Mouse (Mus musculus): ENCODE results near the gene Gabrr3. TPM values are rescaled to one million over a fixed set of nuclear protein-coding genes. Genes with fewer than 3 reads are reported as not detected.

Gabrr3 gene
- polyA plus RNA-seq, 1 experiment from 2014 or later, result not detected

DNA sequence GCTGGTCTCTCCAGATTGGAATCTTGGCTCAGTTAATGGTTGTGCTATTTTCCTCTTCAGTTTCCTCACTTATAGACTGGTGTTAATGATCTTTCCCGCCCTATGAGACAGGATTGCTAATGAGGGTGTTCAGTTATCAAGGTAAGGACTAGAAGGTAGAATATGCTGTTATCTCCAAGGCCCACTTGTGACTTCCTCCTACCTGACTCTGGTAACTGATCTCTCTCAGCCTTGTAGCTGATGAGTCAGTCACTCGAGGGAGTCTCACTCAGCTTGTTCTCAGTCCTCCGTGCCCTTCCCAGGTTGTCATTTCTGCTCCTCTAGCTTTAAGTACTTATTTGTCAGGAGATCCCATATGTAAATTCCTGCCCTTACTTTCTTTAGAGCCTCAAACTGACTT, 70.8 kb downstream of the Gabrr3 start:
- peaks cover 73% of the 10 kb centered on the region for H3K36me3 ChIP-seq

DNA sequence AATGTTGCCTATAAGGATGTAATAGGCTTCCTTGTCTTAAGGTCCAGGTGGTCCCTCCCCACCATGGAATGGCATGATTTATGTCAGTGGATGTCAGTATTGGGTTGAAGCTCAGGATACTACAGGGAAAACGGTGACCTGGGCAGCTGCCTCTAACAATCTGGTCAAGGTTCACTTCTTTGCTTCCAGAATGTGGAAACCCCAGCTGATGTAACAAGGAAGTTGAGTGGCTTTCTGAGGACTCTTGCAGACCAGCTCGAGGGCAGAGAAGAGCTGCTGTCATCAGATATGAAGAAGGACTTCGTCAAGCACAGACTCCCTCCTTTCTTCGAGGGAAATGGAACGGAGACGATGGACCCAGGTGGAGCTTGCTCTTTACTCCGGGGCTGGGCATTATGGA, 80.1 kb downstream of the Gabrr3 start:
- no peaks in the 10 kb centered on the region for H3K9me3 ChIP-seq
- H3K36me3 ChIP-seq, result peaks cover 86% of the 10 kb centered on the region
- no peak for DNase-seq (ENCODE audit: low spot score)

More for the DNA sequence above, 70.8 kb downstream of the Gabrr3 start:
- H3K27me3 ChIP-seq (ENCODE audit: insufficient read depth, poor library complexity, severe bottlenecking), result no peaks in the 10 kb centered on the region
- 75% methylated on average over 3 of the region's 3 CpGs for WGBS
- no peak for DNase-seq (ENCODE audit: low spot score)
- H3K27ac ChIP-seq, result no peak overlapping the region
- H3K4me3 ChIP-seq, result no peak overlapping the region
- no peaks in the 10 kb centered on the region for H3K9me3 ChIP-seq
- peaks cover under 1% of the 10 kb centered on the region; the same call in 1 of the 2 replicates for H3K4me1 ChIP-seq

DNA sequence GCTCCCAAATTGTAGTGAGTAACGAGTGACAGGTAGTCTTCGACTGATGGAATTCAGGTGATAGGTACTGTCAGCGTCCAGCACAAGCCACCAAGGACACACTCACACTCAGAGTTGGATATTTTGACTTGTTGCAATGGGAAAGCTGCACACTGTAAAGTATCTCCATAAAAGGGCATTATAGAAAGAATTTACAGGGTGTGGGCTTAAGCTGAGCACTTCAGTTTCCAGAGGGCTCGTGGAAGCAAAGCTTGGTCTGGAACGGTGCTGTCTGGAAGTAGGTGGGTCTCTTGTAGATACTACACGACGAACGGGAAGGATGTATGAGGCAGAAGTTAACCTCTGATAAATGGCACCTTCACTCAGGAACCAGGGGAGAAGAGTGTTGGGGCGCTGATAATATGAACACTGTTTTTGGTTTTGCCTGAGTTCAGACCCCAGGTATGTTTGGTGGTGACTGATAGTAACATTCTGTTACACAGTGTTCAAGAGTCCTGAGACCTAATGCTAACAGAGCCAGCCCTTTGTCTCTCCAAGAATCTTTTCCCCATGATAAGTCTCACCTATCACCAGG, 80.9 kb downstream of the Gabrr3 start:
- DNase-seq (ENCODE audit: low spot score), result no peak
- Histone ChIP-seq H3K27ac (no peak overlapping the region), H3K27me3 (ENCODE audit: insufficient read depth, poor library complexity, severe bottlenecking) (no peaks in the 10 kb centered on the region), H3K36me3 (peaks cover 87% of the 10 kb centered on the region), H3K4me3 (no peak overlapping the region), H3K9me3 (no peaks in the 10 kb centered on the region), H3K4me1 (no peaks in the 10 kb centered on the region)
- 76% methylated on average over 9 of the region's 9 CpGs for WGBS

More for the DNA sequence above, 80.1 kb downstream of the Gabrr3 start:
- Histone ChIP-seq H3K27ac (no peak overlapping the region), H3K4me1 (no peaks in the 10 kb centered on the region), H3K27me3 (ENCODE audit: insufficient read depth, poor library complexity, severe bottlenecking) (no peaks in the 10 kb centered on the region), H3K4me3 (no peak overlapping the region)
- WGBS, result 74% methylated on average over 7 of the region's 7 CpGs

DNA sequence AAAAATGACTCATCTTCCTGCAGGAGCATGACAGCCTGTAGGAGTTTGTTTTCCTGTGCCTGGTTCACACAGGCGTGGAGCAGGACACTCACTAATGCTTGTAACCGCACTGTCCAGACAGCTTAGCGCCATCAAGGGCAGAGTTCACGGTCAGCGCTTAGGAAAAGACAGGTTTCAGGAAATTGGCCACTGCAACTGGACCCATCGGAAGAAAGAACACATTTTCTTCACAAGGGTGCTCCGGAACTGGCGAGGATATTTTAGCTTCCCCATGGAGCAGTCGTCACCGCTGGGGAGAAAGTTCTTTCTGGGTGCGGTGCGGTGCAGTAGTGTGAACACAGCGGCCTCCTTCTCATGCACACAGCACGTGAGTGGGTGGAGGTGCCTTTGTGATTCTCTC, 86.1 kb downstream of the Gabrr3 start:
- Histone ChIP-seq H3K27ac (no peak overlapping the region), H3K36me3 (peaks cover 76% of the 10 kb centered on the region), H3K4me1 (no peaks in the 10 kb centered on the region), H3K9me3 (no peaks in the 10 kb centered on the region), H3K27me3 (ENCODE audit: insufficient read depth, poor library complexity, severe bottlenecking) (no peaks in the 10 kb centered on the region), H3K4me3 (no peak overlapping the region)
- WGBS, result 90% methylated on average over 14 of the region's 14 CpGs
- DNase-seq (ENCODE audit: low spot score), result no peak

DNA sequence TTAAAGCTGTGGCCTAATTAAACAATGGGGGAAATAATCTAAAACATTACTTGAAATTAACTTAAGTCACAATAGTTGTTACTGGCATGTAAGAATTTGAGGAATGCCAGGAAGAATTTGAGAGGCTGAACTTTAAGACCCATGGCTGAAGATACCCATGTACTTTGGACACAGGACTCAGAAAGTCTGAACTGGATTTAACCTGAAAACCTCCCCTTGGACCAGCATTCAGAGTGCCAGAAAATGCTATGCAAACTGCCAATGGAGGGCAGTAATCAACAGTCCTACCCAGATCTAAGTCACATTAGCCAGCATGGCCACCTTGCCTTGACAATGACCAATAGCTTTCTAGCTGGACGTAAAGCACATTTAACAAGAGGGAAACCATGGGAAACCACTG, 90.8 kb downstream of the Gabrr3 start:
- no peak for DNase-seq (ENCODE audit: low spot score)
- peaks cover 74% of the 10 kb centered on the region for H3K36me3 ChIP-seq
- no peak overlapping the region for H3K27ac ChIP-seq
- H3K9me3 ChIP-seq, result no peaks in the 10 kb centered on the region
- H3K27me3 ChIP-seq (ENCODE audit: insufficient read depth, poor library complexity, severe bottlenecking), result no peaks in the 10 kb centered on the region
- H3K4me3 ChIP-seq, result no peak overlapping the region
- WGBS, result 88% methylated on average over 1 of the region's 1 CpGs
- no peaks in the 10 kb centered on the region for H3K4me1 ChIP-seq

DNA sequence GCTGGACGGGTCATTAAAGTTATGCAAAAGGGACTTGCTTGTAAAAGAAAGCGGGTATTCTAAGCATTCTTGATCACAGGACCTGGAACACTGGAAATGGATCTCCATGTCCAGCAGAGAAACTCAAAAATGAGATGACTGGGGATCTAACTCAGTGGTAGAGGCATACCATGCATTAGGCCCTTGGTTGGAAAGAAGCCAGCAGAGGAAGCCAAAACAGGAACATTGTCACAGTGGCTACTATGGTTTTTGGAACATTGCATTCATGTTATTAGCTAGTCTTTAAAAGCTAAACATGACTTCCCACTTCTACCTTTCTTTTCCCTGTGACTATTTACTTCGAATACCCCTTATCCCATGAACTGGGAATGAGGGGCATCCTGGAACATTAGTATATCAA, 92.0 kb downstream of the Gabrr3 start:
- Histone ChIP-seq H3K36me3 (peaks cover 74% of the 10 kb centered on the region), H3K4me1 (no peaks in the 10 kb centered on the region), H3K4me3 (no peak overlapping the region), H3K27ac (no peak overlapping the region), H3K9me3 (no peaks in the 10 kb centered on the region), H3K27me3 (ENCODE audit: insufficient read depth, poor library complexity, severe bottlenecking) (no peaks in the 10 kb centered on the region)
- 89% methylated on average over 3 of the region's 3 CpGs for WGBS
- DNase-seq (ENCODE audit: low spot score), result no peak

GRCm38 (mm10) chr16:59509830-59510229, 102.7 kb downstream of the Gabrr3 start:
- H3K27ac ChIP-seq, result no peak overlapping the region
- DNase-seq (ENCODE audit: low spot score), result no peak
- peaks cover 56% of the 10 kb centered on the region for H3K36me3 ChIP-seq
- H3K4me3 ChIP-seq, result no peak overlapping the region
- WGBS, result 87% methylated on average over 5 of the region's 5 CpGs
- H3K4me1 ChIP-seq, result peaks cover 7% of the 10 kb centered on the region; the same call in 1 of the 2 replicates
- no peaks in the 10 kb centered on the region for H3K27me3 ChIP-seq (ENCODE audit: insufficient read depth, poor library complexity, severe bottlenecking)
- no peaks in the 10 kb centered on the region for H3K9me3 ChIP-seq

Other genes starting within 250 kb of the Gabrr3 start
- not detected in 2 replicates for gene Olfr196, start 236.9 kb upstream of the Gabrr3 start, polyA plus RNA-seq (2016; fragmentation: Nextera tagmentation; extraction: Ambion mirVana)
- gene Olfr198, start 203.8 kb upstream of the Gabrr3 start, polyA plus RNA-seq (2016; fragmentation: Nextera tagmentation; extraction: Ambion mirVana), result not detected in 2 replicates
- not detected in 2 replicates for gene Olfr199, start 187.6 kb upstream of the Gabrr3 start, polyA plus RNA-seq (2016; fragmentation: Nextera tagmentation; extraction: Ambion mirVana)
- not detected in 2 replicates for gene Olfr201, start 134.7 kb upstream of the Gabrr3 start, polyA plus RNA-seq (2016; fragmentation: Nextera tagmentation; extraction: Ambion mirVana)
- gene Olfr202, start 120.5 kb upstream of the Gabrr3 start, polyA plus RNA-seq (2016; fragmentation: Nextera tagmentation; extraction: Ambion mirVana), result not detected in 2 replicates
- not detected in 2 replicates for gene Olfr203, start 108.5 kb upstream of the Gabrr3 start, polyA plus RNA-seq (2016; fragmentation: Nextera tagmentation; extraction: Ambion mirVana)
- gene Olfr204, start 89.1 kb upstream of the Gabrr3 start, polyA plus RNA-seq (2016; fragmentation: Nextera tagmentation; extraction: Ambion mirVana), result not detected in 2 replicates
- gene Olfr205, start 76.2 kb upstream of the Gabrr3 start, polyA plus RNA-seq (2016; fragmentation: Nextera tagmentation; extraction: Ambion mirVana), result not detected in 2 replicates
- not detected in 2 replicates for gene Olfr206, start 58.1 kb upstream of the Gabrr3 start, polyA plus RNA-seq (2016; fragmentation: Nextera tagmentation; extraction: Ambion mirVana)
- gene Olfr209, start 43.3 kb upstream of the Gabrr3 start, polyA plus RNA-seq (2016; fragmentation: Nextera tagmentation; extraction: Ambion mirVana), result not detected in 2 replicates
- 35.8 and 40.0 TPM in 2 replicates for gene Riox2, start 64.4 kb downstream of the Gabrr3 start, polyA plus RNA-seq (2016; fragmentation: Nextera tagmentation; extraction: Ambion mirVana)
- gene Crybg3, start 193.6 kb downstream of the Gabrr3 start, polyA plus RNA-seq (2016; fragmentation: Nextera tagmentation; extraction: Ambion mirVana), result 11.4 and 17.5 TPM in 2 replicates
- gene Arl6, start 232.1 kb downstream of the Gabrr3 start, polyA plus RNA-seq (2016; fragmentation: Nextera tagmentation; extraction: Ambion mirVana), result 22.6 and 24.0 TPM in 2 replicates

All from heart, embryonic 10.5 days (tissue).